25 mouse cellular contexts compared by ENCODE assay signal in the genomic region with DNA sequence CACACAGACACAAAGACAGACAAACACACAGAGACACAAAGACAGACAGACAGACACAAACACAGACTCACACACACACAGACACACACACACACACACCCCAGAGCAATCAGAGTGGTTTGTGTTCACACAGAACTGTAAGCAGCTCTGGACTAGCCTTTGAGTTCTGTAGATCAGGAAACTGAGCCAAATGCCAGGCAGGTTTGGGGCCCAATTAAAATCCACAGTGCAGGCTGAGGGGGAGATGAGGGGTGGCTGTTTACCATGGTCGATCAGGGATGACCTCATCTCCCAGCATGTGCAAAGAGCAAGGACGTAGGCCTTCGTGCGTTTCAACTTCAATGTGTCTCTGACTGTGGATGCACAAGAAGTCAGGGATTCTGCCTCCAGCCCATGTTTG. TPM values are rescaled to one million over a fixed set of nuclear protein-coding genes. Genes with fewer than 3 reads are reported as not detected.
DNase-seq lines count a peak whose midpoint lies in the region; ATAC-seq and TF ChIP-seq lines count a peak whose summit lies in the region.
"Had no signal": no experiment of that assay in that cellular context is flagged by ENCODE, and none has a peak within 500 bp of the region (broad histone marks: within the 10 kb centered on the region; RNA-seq: fewer than 3 reads in every experiment).

No protein-coding gene starts in this region.

- no peak for TF ChIP-seq POLR2A in brain, embryonic 14.5 days (IDR thresholded peaks at IDR 0.05; ENCODE audit: borderline replicate concordance, extremely low read depth, insufficient read depth, insufficient read length, poor library complexity, severe bottlenecking)

- DNase-seq in forebrain, embryonic 14.5 days (ENCODE audit: low spot score): peak; percentile 60
- DNase-seq in brain, embryonic 14.5 days (ENCODE audit: low read depth): peak; percentile 80
- no peak for DNase-seq in urinary bladder, adult 18-20 months (ENCODE audit: low spot score in 2 of 2)
- DNase-seq: adrenal gland, adult 8-10 months; adrenal gland, postnatal 25 days; cerebellum, adult 18-20 months; cerebellum, adult 9-10 months; cerebellum, postnatal 14 days; gastrocnemius, adult 2 months; gastrocnemius, postnatal 14 days; heart, adult 11 months had no signal

- ATAC-seq in forebrain, embryonic 14.5 days: peak; percentile 68
- no peak for ATAC-seq in forebrain, embryonic 12.5 days (ENCODE audit: low FRiP score)
- peak; percentile 40; the same call in 1 of the 2 replicates for ATAC-seq in forebrain, embryonic 16.5 days
- ATAC-seq in limb, embryonic 13.5 days (ENCODE audit: low FRiP score, low read depth): no peak
- ATAC-seq: CD4-positive, CD25-positive, alpha-beta regulatory T cell, adult 4 months; intestine, postnatal 0 days had no signal

- no peak for TF ChIP-seq CTCF in brain, embryonic 14.5 days (IDR thresholded peaks at IDR 0.05; ENCODE audit: borderline replicate concordance, extremely low read depth, insufficient read depth, insufficient read length)

- H3K27me3 ChIP-seq in forebrain, embryonic 14.5 days (replicated peaks; ENCODE audit: control insufficient read depth, insufficient read depth, low read length): no peaks in the 10 kb centered on the region
- H3K27me3 ChIP-seq in forebrain, embryonic 12.5 days: no peaks in the 10 kb centered on the region
- H3K27me3 ChIP-seq in forebrain, embryonic 16.5 days (replicated peaks; ENCODE audit: control insufficient read depth, insufficient read depth, low read length): no peaks in the 10 kb centered on the region
- H3K27me3 ChIP-seq in limb, embryonic 13.5 days: no peaks in the 10 kb centered on the region
- H3K27me3 ChIP-seq: embryonic facial prominence, embryonic 13.5 days; hindbrain, embryonic 12.5 days; hindbrain, embryonic 15.5 days had no signal

- H3K4me2 ChIP-seq in forebrain, embryonic 14.5 days (ENCODE audit: low read length): no peak overlapping the region
- H3K4me2 ChIP-seq in forebrain, embryonic 12.5 days: no peak overlapping the region
- H3K4me2 ChIP-seq in forebrain, embryonic 16.5 days (ENCODE audit: low read length): no peak overlapping the region
- no peak overlapping the region for H3K4me2 ChIP-seq in limb, embryonic 13.5 days (replicated peaks)
- H3K4me2 ChIP-seq: embryonic facial prominence, embryonic 13.5 days; heart, embryonic 11.5 days; hindbrain, embryonic 12.5 days; hindbrain, embryonic 15.5 days had no signal

- H3K4me3 ChIP-seq in forebrain, embryonic 14.5 days (ENCODE audit: low read depth, low read length): no peak overlapping the region
- H3K4me3 ChIP-seq in forebrain, embryonic 12.5 days (replicated peaks): no peak overlapping the region
- no peak overlapping the region for H3K4me3 ChIP-seq in forebrain, embryonic 16.5 days (replicated peaks; ENCODE audit: low read length)
- H3K4me3 ChIP-seq in limb, embryonic 13.5 days: no peak overlapping the region
- H3K4me3 ChIP-seq: embryonic facial prominence, embryonic 13.5 days; erythroblast, embryonic 14.5 days; gastrocnemius, adult 2 months; hindbrain, embryonic 12.5 days; hindbrain, embryonic 15.5 days had no signal

- no peak overlapping the region for H3K27ac ChIP-seq in forebrain, embryonic 14.5 days (ENCODE audit: low read depth, low read length)
- H3K27ac ChIP-seq in forebrain, embryonic 12.5 days: no peak overlapping the region
- no peak overlapping the region for H3K27ac ChIP-seq in forebrain, embryonic 16.5 days (ENCODE audit: low read length)
- H3K27ac ChIP-seq in limb, embryonic 13.5 days: peak overlapping the region; percentile 49; the same call in 1 of the 2 replicates
- H3K27ac ChIP-seq: embryonic facial prominence, embryonic 13.5 days; gastrocnemius, adult 2 months; hindbrain, embryonic 12.5 days; hindbrain, embryonic 15.5 days had no signal

- no peak overlapping the region for H3K9ac ChIP-seq in forebrain, embryonic 14.5 days (ENCODE audit: low read length)
- no peak overlapping the region for H3K9ac ChIP-seq in forebrain, embryonic 12.5 days
- no peak overlapping the region for H3K9ac ChIP-seq in forebrain, embryonic 16.5 days (replicated peaks; ENCODE audit: low read depth, low read length)
- no peak overlapping the region for H3K9ac ChIP-seq in limb, embryonic 13.5 days
- H3K9ac ChIP-seq: embryonic facial prominence, embryonic 13.5 days; hindbrain, embryonic 12.5 days; hindbrain, embryonic 15.5 days had no signal

- H3K9me3 ChIP-seq in forebrain, embryonic 14.5 days (replicated peaks; ENCODE audit: control insufficient read depth, low read length): no peaks in the 10 kb centered on the region
- no peaks in the 10 kb centered on the region for H3K9me3 ChIP-seq in forebrain, embryonic 12.5 days
- H3K9me3 ChIP-seq in forebrain, embryonic 16.5 days (ENCODE audit: control insufficient read depth, low read length): no peaks in the 10 kb centered on the region
- H3K9me3 ChIP-seq in limb, embryonic 13.5 days: no peaks in the 10 kb centered on the region
- H3K9me3 ChIP-seq: embryonic facial prominence, embryonic 13.5 days; hindbrain, embryonic 12.5 days; hindbrain, embryonic 15.5 days had no signal

- 32% methylated on average over 4 of the region's 4 CpGs for WGBS in forebrain, embryonic 14.5 days
- WGBS in forebrain, embryonic 12.5 days: 58% methylated on average over 4 of the region's 4 CpGs
- 28% methylated on average over 4 of the region's 4 CpGs for WGBS in forebrain, embryonic 16.5 days
- WGBS in limb, embryonic 13.5 days: 57% methylated on average over 4 of the region's 4 CpGs

- H3K4me1 ChIP-seq in forebrain, embryonic 14.5 days (ENCODE audit: control insufficient read depth, insufficient read depth, low read length): peaks cover 7% of the 10 kb centered on the region; the same call in 1 of the 2 replicates
- H3K4me1 ChIP-seq in forebrain, embryonic 12.5 days: peaks cover 3% of the 10 kb centered on the region; the same call in 1 of the 2 replicates
- H3K4me1 ChIP-seq in forebrain, embryonic 16.5 days (replicated peaks; ENCODE audit: control insufficient read depth, insufficient read depth, low read length): peaks cover 9% of the 10 kb centered on the region
- H3K4me1 ChIP-seq in limb, embryonic 13.5 days: peaks cover 14% of the 10 kb centered on the region

- no peaks in the 10 kb centered on the region for H3K36me3 ChIP-seq in forebrain, embryonic 14.5 days (ENCODE audit: control insufficient read depth, insufficient read depth, low read length)
- no peaks in the 10 kb centered on the region for H3K36me3 ChIP-seq in forebrain, embryonic 12.5 days (replicated peaks)
- H3K36me3 ChIP-seq in forebrain, embryonic 16.5 days (ENCODE audit: control insufficient read depth, insufficient read depth): no peaks in the 10 kb centered on the region
- no peaks in the 10 kb centered on the region for H3K36me3 ChIP-seq in limb, embryonic 13.5 days
- H3K36me3 ChIP-seq: embryonic facial prominence, embryonic 13.5 days; hindbrain, embryonic 12.5 days; hindbrain, embryonic 15.5 days had no signal

RNA-seq across cellular contexts. Expression of gene Lyzl4, which starts 47.1 kb away (rescaled TPM):
- polyA plus RNA-seq in forebrain, embryonic 14.5 days (2014; fragmentation: Nextera tagmentation; extraction: Ambion mirVana): 0.18 TPM in 1 of 2 replicates, not detected in the other
- not detected in 2 replicates for polyA plus RNA-seq in forebrain, embryonic 12.5 days (2016; fragmentation: Nextera tagmentation; extraction: Ambion mirVana)
- polyA plus RNA-seq in brain, embryonic 14.5 days (2012; rRNA removed): not detected in 2 replicates
- polyA plus RNA-seq in forebrain, embryonic 16.5 days (2015; fragmentation: Nextera tagmentation; extraction: Ambion mirVana): not detected in 2 replicates
- polyA plus RNA-seq in limb, embryonic 13.5 days (2015; fragmentation: Nextera tagmentation; extraction: Ambion mirVana): 0.32 and 0.54 TPM in 2 replicates
- polyA plus RNA-seq: C2C12; CD4-positive, CD25-positive, alpha-beta regulatory T cell, adult 4 months; erythroblast, embryonic 14.5 days; heart, embryonic 11.5 days; heart, embryonic 14.5 days; heart, postnatal 0 days; hindbrain, embryonic 12.5 days; intestine, embryonic 14.5 days had no signal

RNA-seq across cellular contexts. Expression of gene Vipr1, which starts 47.7 kb away (rescaled TPM):
- polyA plus RNA-seq in forebrain, embryonic 14.5 days (2014; fragmentation: Nextera tagmentation; extraction: Ambion mirVana): 0.38 and 0.46 TPM in 2 replicates
- polyA plus RNA-seq in forebrain, embryonic 12.5 days (2016; fragmentation: Nextera tagmentation; extraction: Ambion mirVana): 0.50 and 1.7 TPM in 2 replicates
- polyA plus RNA-seq in brain, embryonic 14.5 days (2012; rRNA removed): 0.38 and 0.63 TPM in 2 replicates
- polyA plus RNA-seq in forebrain, embryonic 16.5 days (2015; fragmentation: Nextera tagmentation; extraction: Ambion mirVana): 0.65 and 1.1 TPM in 2 replicates
- polyA plus RNA-seq in limb, embryonic 13.5 days (2015; fragmentation: Nextera tagmentation; extraction: Ambion mirVana): 0.42 and 0.85 TPM in 2 replicates
- polyA plus RNA-seq: erythroblast, embryonic 14.5 days had no signal

Comparison
In these comparisons a context has a peak if more than half of its experiments do, and no peak if none do; other contexts are left out.
1. ATAC-seq: peak in forebrain, embryonic 14.5 days (single experiment) and forebrain, embryonic 16.5 days (single experiment); none in forebrain, embryonic 12.5 days (single experiment) and limb, embryonic 13.5 days (single experiment).
2. DNase-seq: peak in forebrain, embryonic 14.5 days (single experiment) and brain, embryonic 14.5 days (single experiment); none in urinary bladder, adult 18-20 months (0 of 2).